Mouse (Mus musculus) MEL (cell line): ENCODE data around the gene Enc1.

Experiments
- CTCF ChIP-seq, 3 experiments: IDR thresholded peaks in 2 of 3; conservative IDR thresholded peaks in 1 of 3; 2 replicates each; pipeline ENCODE4 v1.5.1; 2011 to 2012; ENCODE audit warnings: low read length in 3 of 3, low read depth in 2 of 3, mild to moderate bottlenecking in 2 of 3, improper control_type of control experiment in 1 of 3, inconsistent platforms in 1 of 3, mixed read lengths in 1 of 3, moderate library complexity in 1 of 3; ENCODE audit not compliant: control insufficient read depth in 1 of 3, insufficient read depth in 1 of 3, poor library complexity in 1 of 3, severe bottlenecking in 1 of 3
- E2F4 ChIP-seq: IDR thresholded peaks from 2 replicates; pipeline ENCODE4 v1.6.1; 2011; ENCODE audit warnings: low read depth, low read length, improper control_type of control experiment, borderline replicate concordance
- EP300 ChIP-seq, 2 experiments: IDR thresholded peaks; 2 replicates each; pipeline ENCODE4 v1.6.1; 2011; ENCODE audit warnings: improper control_type of control experiment in 2 of 2, low read length in 2 of 2, low read depth in 1 of 2, mild to moderate bottlenecking in 1 of 2
- RAD21 ChIP-seq: IDR thresholded peaks from 2 replicates; pipeline ENCODE4 v1.6.1; 2011; ENCODE audit warnings: mild to moderate bottlenecking, low read depth, low read length, improper control_type of control experiment
- RCOR1 ChIP-seq: IDR thresholded peaks from 2 replicates; pipeline ENCODE4 v1.6.1; 2012; ENCODE audit warnings: low read depth, mild to moderate bottlenecking, inconsistent platforms, low read length, improper control_type of control experiment
- TAL1 ChIP-seq: IDR thresholded peaks from 2 replicates; pipeline ENCODE4 v1.6.1; 2012; ENCODE audit warnings: mild to moderate bottlenecking, inconsistent platforms, low read length, moderate library complexity, mixed read lengths
- ZC3H11A ChIP-seq: IDR thresholded peaks from 2 replicates; pipeline ENCODE4 v1.6.1; 2012; ENCODE audit warnings: low read depth, mild to moderate bottlenecking, inconsistent platforms, low read length, improper control_type of control experiment

DNA sequence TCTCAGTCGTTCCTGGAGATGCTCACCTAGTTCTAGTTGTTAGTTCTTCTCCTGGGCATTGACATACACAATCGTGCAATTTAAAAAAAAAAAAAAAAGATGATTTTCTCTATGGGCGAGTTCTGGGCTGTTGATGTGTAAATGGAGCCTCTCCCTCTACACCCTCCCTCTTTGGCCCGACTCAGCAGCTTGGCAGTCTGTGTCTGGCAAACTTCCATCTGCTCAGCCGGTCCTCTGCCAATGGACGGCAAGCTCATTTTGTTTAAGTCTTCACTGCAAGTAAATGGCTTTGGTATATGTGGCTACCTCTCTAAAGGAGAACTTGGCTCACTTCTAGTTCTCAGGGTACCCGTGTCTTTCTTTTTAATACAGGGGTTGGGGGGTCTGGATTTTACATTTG lies 47.5 kb upstream of the Enc1 start:
- TF ChIP-seq TAL1 (no peak), RCOR1 (no peak), RAD21 (no peak), ZC3H11A (no peak), E2F4 (no peak), EP300 (IDR thresholded peaks at IDR 0.05; ENCODE audit: low read depth in 1 of 2, low read length in 2 of 2) (no peak), CTCF (IDR thresholded peaks at IDR 0.05 in 2 of 3, conservative IDR thresholded peaks at IDR 0.05 in 1 of 3; ENCODE audit: control insufficient read depth in 1 of 3, insufficient read depth in 1 of 3, low read depth in 2 of 3, low read length in 3 of 3, poor library complexity in 1 of 3, severe bottlenecking in 1 of 3) (no peak)
